Mouse (Mus musculus) lung, embryonic 16.5 days (tissue): ENCODE data around the gene Carns1. TPM values are rescaled to one million over a fixed set of nuclear protein-coding genes. Genes with fewer than 3 reads are reported as not detected.
"Not testable (repeated sequence)": the region's sequence is repeated elsewhere in the genome, so short reads cannot be mapped to it uniquely, and the experiment has no call there.

ENCODE experiments used
- ATAC-seq: fragments of 200-750 bp; cut with Nextera tagmentation; 2 replicates; pipeline ENCODE4 v1.8.0; 2017; ENCODE audit warnings: low read depth, mild to moderate bottlenecking, moderate library complexity
- H3K27ac ChIP-seq: fragments of 300-500 bp; sonication (generic); 2 replicates; pipeline ENCODE4 v1.5.1; 2014; ENCODE audit warnings: mild to moderate bottlenecking, control low read depth, low read length
- H3K27me3 ChIP-seq: fragments of 300-500 bp; sonication (generic); 2 replicates; pipeline ENCODE4 v1.6.1; 2014; ENCODE audit warnings: low read depth, low read length, mixed read lengths; ENCODE audit not compliant: control insufficient read depth, insufficient read depth
- H3K36me3 ChIP-seq: fragments of 300-500 bp; sonication (generic); 2 replicates; pipeline ENCODE4 v1.6.1; 2014; ENCODE audit warnings: low read length; ENCODE audit not compliant: control insufficient read depth, insufficient read depth
- H3K4me1 ChIP-seq: fragments of 300-500 bp; sonication (generic); replicated peaks from 2 replicates; pipeline ENCODE4 v1.6.1; 2014; ENCODE audit warnings: low read length, mixed read lengths; ENCODE audit not compliant: control insufficient read depth, insufficient read depth
- H3K4me2 ChIP-seq: fragments of 300-500 bp; sonication (generic); 2 replicates; pipeline ENCODE4 v1.6.1; 2014; ENCODE audit warnings: low read depth, low read length, control low read depth
- H3K4me3 ChIP-seq: fragments of 300-500 bp; sonication (generic); 2 replicates; pipeline ENCODE4 v1.5.1; 2014; ENCODE audit warnings: mild to moderate bottlenecking, low read length, control low read depth
- H3K9ac ChIP-seq: fragments of 300-500 bp; sonication (generic); 2 replicates; pipeline ENCODE4 v1.6.1; 2014; ENCODE audit warnings: low read length, control low read depth
- H3K9me3 ChIP-seq: fragments of 300-500 bp; sonication (generic); 2 replicates; pipeline ENCODE4 v1.6.1; 2016; ENCODE audit warnings: low read length; ENCODE audit not compliant: control insufficient read depth
- WGBS: fragments of 180-500 bp; shearing (Covaris S2); extraction: QIAGEN DNeasy Blood & Tissue Kit; methylation state at CpG from one replicate; pipeline ENCODE4 v1.1.7; 2014; 5-methylcytosine and 5-hydroxymethylcytosine counted together
- polyA plus RNA-seq: library from polyadenylated mRNA; unstranded; fragments of >200 nt; fragmentation: Nextera tagmentation; extraction: Ambion mirVana; gene quantifications from 2 replicates; pipeline ENCODE4 v1.2.1, GENCODE M21; 2015

The Carns1 gene
- polyA plus RNA-seq, 1 experiment from 2014 or later, result 2.5 TPM

DNA sequence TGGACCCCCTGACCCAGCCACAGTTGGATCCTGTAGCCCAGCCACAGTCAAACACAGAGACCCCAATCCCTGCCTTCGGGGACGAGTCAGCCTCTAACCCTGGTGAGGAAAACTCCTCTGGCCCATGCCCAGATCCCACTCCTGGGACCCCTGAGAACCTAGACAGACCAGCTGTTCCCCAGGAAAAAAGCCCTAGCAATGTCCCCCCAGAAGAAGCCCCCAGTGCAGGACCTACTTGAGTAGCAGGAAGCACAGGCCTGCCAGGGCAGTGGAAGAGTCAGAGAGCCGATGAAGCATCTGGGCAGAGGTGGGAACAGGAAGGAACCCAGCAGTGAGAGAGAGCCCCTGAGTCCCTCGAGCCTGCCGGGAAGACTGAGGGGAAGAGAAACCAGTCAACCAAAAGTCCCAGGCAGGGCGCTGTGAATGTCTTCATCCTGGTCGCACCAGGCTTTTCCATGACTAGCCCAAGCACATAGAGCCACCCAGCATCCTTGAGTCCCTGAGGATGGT, 31.5 kb downstream of the Carns1 start, which contains the start of gene Cabp4:
Cabp4 (minus strand) TSS at position 275 of the 510 bp plus-strand sequence.
- H3K4me2 ChIP-seq, result no peak within 1 kb of the TSS
- 77% methylated on average over 7 of the region's 7 CpGs for WGBS
- no peak for ATAC-seq
- H3K9me3 ChIP-seq, result no peaks in the 10 kb centered on the region
- no peak within 1 kb of the TSS for H3K9ac ChIP-seq
- H3K4me1 ChIP-seq, result peaks cover 8% of the 10 kb centered on the region
- no peaks in the 10 kb centered on the region for H3K36me3 ChIP-seq
- no peak within 1 kb of the TSS for H3K4me3 ChIP-seq
- no peaks in the 10 kb centered on the region for H3K27me3 ChIP-seq
- H3K27ac ChIP-seq, result no peak within 1 kb of the TSS

DNA sequence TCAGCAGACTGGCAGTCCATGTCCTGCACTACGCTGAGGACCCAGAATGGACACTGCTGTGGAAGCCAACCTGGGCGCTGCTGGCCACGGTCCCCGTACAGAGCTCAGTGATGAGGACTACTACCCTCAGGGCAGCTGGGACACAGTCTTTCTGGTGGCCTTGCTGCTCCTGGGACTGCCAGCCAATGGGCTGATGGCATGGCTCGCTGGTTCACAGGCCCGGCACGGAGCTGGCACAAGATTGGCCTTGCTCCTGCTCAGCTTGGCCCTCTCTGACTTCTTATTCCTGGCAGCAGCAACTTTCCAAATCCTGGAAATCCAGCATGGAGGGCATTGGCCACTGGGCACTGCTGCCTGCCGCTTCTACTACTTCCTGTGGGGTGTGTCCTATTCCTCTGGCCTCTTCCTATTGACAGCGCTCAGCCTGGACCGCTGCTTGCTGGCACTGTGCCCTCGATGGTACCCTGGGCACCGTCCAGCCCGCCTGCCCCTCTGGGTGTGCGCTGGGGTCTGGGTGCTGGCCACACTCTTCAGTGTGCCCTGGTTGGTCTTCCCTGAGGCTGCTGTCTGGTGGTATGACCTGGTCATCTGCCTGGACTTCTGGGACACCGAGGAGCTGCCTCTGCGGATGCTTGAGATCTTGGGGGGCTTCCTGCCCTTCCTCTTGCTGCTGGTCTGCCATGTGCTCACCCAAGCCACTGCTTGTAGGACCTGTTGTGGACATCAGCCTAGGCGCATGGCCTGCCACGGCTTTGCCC, 32.7 kb downstream of the Carns1 start:
- H3K4me2 ChIP-seq, result no peak overlapping the region
- no peaks in the 10 kb centered on the region for H3K9me3 ChIP-seq
- ATAC-seq, result no peak
- H3K36me3 ChIP-seq, result no peaks in the 10 kb centered on the region
- H3K4me3 ChIP-seq, result no peak overlapping the region
- peaks cover 4% of the 10 kb centered on the region; the same call in 1 of the 2 replicates for H3K4me1 ChIP-seq
- WGBS, result 83% methylated on average over 18 of the region's 18 CpGs
- H3K27me3 ChIP-seq, result no peaks in the 10 kb centered on the region
- H3K27ac ChIP-seq, result no peak overlapping the region
- H3K9ac ChIP-seq, result no peak overlapping the region

DNA sequence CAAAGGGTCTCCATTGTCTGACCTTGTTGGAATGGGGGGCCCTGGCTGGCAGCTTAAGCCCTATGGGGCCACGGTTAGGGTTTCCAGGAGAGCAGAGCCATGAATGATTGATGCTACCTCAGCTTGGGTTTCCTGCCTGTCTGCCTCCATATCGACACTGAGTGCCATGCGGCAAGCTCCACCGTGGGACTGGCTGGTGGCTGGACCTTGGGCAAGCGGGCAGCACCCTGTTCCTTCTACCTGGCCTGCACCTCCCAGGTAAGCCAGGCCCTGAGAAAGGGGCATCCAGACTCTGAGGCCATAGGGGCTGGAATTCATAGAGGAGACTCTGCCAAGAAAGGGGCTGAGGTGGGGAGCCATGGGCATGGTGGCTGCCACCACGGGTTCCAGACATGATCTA, 35.1 kb downstream of the Carns1 start:
- Histone ChIP-seq H3K9ac (no peak overlapping the region), H3K36me3 (no peaks in the 10 kb centered on the region), H3K27ac (no peak overlapping the region), H3K4me3 (no peak overlapping the region), H3K9me3 (no peaks in the 10 kb centered on the region), H3K27me3 (no peaks in the 10 kb centered on the region), H3K4me2 (no peak overlapping the region), H3K4me1 (0 out of 2 replicates have a peak, but pooled peaks cover 4% of the 10 kb centered on the region)
- WGBS, result 79% methylated on average over 6 of the region's 6 CpGs
- no peak for ATAC-seq

DNA sequence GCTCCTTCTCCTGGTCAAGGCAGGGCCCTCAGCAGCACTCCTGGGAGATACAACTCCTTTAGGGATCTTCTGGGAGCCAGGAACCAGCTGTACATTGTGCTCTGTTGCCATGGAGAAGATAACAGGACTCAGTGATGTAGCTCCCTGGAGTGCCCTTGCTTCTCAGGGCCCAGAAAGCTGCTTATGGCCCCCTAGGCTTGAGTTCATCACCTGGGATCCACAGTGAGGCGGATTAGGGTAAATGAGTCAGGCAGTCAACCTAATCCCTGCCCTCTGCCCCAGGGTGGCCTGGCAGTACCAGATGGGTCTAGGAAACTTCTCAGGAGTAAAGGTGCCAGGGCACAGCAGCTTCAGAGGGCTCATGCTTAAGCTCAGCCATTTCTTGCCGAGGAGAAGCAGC, 35.8 kb downstream of the Carns1 start, which contains the start of gene Gpr152:
Gpr152 (plus strand) TSS at position 342 of the 400 bp plus-strand sequence.
- 73% methylated on average over 2 of the region's 2 CpGs for whole genome bisulfite sequencing
- Histone ChIP-seq H3K9ac (no peak within 1 kb of the TSS), H3K9me3 (no peaks in the 10 kb centered on the region), H3K27ac (no peak within 1 kb of the TSS), H3K4me2 (no peak within 1 kb of the TSS), H3K4me1 (0 out of 2 replicates have a peak, but pooled peaks cover 4% of the 10 kb centered on the region), H3K27me3 (no peaks in the 10 kb centered on the region), H3K4me3 (no peak within 1 kb of the TSS), H3K36me3 (no peaks in the 10 kb centered on the region)
- ATAC-seq, result no peak

DNA sequence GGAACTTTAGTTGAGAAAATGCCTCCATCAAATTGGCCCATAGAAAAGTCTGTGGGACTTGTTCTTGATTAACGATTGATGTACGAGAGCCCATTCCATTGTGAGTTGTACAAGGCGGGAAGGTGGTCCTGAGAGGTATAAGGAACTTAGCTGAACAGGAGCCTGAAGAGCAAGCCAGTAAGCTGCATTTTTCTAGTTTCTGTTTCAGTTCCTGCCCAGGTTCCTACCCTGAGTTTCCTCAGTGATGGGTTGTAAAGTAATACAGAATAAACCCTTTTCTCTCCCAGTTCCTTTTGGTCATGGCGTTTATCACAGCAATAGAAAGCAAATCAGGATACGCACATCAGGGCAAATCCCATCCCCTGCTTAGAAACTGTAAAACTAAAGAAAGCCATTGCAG, 37.4 kb downstream of the Carns1 start:
- Histone ChIP-seq H3K27me3 (no peaks in the 10 kb centered on the region), H3K27ac (no peak overlapping the region), H3K9me3 (no peaks in the 10 kb centered on the region), H3K4me2 (no peak overlapping the region), H3K9ac (no peak overlapping the region), H3K4me3 (no peak overlapping the region), H3K4me1 (0 out of 2 replicates have a peak, but pooled peaks cover 4% of the 10 kb centered on the region), H3K36me3 (0 out of 2 replicates have a peak, but pooled peaks cover 3% of the 10 kb centered on the region)
- 80% methylated on average over 5 of the region's 5 CpGs for WGBS
- ATAC-seq, result no peak

DNA sequence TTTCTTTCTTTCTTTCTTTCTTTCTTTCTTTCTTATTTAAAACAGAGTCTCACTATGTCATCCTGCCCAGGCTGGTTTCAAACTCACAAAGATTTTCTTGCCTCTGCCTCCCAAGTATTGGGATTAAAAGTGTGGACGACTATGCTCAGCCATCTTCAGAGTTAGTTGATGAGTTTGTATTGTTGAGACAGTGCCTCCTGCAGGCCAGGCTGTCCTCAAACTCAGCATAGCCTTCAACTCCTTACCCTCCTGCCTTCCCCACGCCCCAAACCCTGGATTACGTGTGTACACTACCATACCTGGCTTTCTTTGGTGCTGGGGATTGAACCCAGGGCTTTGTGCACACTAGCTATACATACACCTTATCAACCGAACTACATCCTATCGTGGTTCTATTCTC, 38.8 kb downstream of the Carns1 start:
- 0 out of 2 replicates have a peak, but pooled peaks cover 6% of the 10 kb centered on the region for H3K36me3 ChIP-seq
- no peak overlapping the region for H3K9ac ChIP-seq
- H3K9me3 ChIP-seq, result no peaks in the 10 kb centered on the region
- H3K27ac ChIP-seq, result no peak overlapping the region
- H3K4me3 ChIP-seq, result no peak overlapping the region
- 0 out of 2 replicates have a peak, but pooled peaks cover 4% of the 10 kb centered on the region for H3K4me1 ChIP-seq
- ATAC-seq, result no peak
- H3K27me3 ChIP-seq, result no peaks in the 10 kb centered on the region
- no peak overlapping the region for H3K4me2 ChIP-seq
- whole genome bisulfite sequencing, result 61% methylated on average over 5 of the region's 5 CpGs

DNA sequence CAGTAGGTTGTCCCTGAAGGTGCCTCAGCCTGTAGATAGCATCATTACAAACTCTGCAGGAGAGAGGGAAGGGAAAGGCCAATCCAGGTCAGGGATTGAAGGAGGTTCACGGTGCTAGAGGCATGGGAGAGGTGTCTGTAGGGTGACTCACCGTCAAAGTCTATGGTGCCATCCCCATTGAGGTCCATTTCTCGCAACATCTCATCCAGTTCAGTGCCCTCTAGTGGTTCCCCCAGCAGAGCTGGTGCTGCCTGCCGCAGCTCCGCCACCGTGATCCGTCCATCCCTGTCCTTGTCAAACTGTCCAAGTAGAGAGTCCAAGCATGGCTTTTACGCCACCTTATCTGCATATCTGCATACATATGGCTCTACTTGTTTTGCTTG, 39.3 kb downstream of the Carns1 start:
- H3K36me3 ChIP-seq, H3K9me3 ChIP-seq, H3K9ac ChIP-seq, H3K4me3 ChIP-seq, H3K27ac ChIP-seq, H3K4me1 ChIP-seq, H3K27me3 ChIP-seq, ATAC-seq, H3K4me2 ChIP-seq: not testable (repeated sequence)
- 16% methylated on average over 8 of the region's 8 CpGs for WGBS

DNA sequence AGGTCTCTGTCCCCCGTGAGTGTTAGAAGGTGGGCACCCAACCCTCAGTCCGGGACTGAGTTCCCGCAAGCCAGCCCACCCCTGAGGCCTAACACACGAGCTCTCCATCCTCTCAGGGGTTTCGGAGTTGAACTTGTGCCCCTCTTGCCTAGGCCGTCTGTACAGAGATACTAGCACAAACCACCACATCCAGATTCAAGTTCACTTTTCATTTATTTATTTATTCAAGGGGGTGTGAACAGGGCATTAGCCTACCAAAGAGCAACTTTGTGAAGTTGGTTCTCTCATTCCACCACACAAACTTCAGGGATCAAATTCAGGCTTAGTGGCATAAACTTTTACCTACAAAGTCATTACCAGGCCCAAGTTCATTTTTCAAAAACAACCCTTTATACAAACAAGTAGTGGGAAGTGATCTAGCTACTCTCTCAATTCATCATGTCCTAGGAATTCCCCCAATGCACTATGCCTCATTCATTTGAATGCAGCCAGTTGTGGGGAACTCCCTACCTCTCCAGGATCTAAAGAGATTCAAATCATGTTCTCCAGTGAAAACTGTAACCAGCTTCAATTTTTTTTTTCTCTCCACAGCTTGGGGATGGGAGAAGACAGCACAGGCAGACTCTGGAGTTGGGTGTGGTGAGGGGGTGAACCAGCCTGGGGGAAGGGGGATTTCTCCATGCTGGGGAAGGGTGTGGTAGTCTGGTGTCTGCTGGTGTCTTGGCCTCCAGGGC, 39.9 kb downstream of the Carns1 start:
- 70% methylated on average over 6 of the region's 6 CpGs for WGBS
- not testable (repeated sequence) for H3K9me3 ChIP-seq, H3K4me1 ChIP-seq, H3K27me3 ChIP-seq, H3K36me3 ChIP-seq, H3K9ac ChIP-seq, H3K4me2 ChIP-seq, H3K4me3 ChIP-seq, H3K27ac ChIP-seq, ATAC-seq

DNA sequence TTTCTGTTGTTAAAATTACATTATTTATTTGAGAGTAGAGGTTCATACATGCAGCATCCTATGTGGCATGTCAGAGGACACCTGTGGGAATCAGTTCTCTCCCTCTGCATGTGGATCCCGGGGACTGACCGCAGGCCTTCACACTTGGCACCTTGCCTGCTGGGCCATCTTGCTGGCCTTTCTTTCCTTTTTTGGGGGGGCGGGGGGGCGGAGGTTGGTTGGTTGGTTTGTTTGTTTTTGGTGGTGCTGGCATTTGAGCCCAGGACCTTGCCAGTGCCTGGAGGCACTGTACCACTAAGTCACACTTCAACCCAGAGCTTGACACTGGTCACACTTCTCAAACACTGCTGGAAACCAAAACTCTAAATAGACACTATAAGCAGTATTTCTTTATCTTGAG, 40.9 kb downstream of the Carns1 start:
- no peaks in the 10 kb centered on the region for H3K9me3 ChIP-seq
- peaks cover 11% of the 10 kb centered on the region for H3K36me3 ChIP-seq
- H3K4me2 ChIP-seq, result no peak overlapping the region
- H3K27me3 ChIP-seq, result no peaks in the 10 kb centered on the region
- 85% methylated on average over 4 of the region's 4 CpGs for WGBS
- H3K27ac ChIP-seq, result no peak overlapping the region
- H3K9ac ChIP-seq, result no peak overlapping the region
- H3K4me3 ChIP-seq, result no peak overlapping the region
- 0 out of 2 replicates have a peak, but pooled peaks cover 4% of the 10 kb centered on the region for H3K4me1 ChIP-seq
- no peak for ATAC-seq
